Mouse (Mus musculus): ENCODE measurements at regions not wholly inside any gene's neighbourhood (a gene's known extent, or its start where the extent isn't known, plus 50 kb on each side); places are given as distances from the start of the nearest gene placed in this dataset.

GRCm38 (mm10) chr10:98364604-98365003 is 549.6 kb upstream of the Atp2b1 start:
- no peak for TF ChIP-seq EP300 (IDR thresholded peaks at IDR 0.05; ENCODE audit: low read depth)
- no peak for TF ChIP-seq CTCF (IDR thresholded peaks at IDR 0.05; ENCODE audit: low read depth)

Measured in liver, postnatal 0 days (tissue).